Mouse (Mus musculus) layer of hippocampus, postnatal 14 days (tissue): ENCODE measurements around the gene 4931414P19Rik. TPM values are rescaled to one million over a fixed set of nuclear protein-coding genes. Genes with fewer than 3 reads are reported as not detected.

Experiments used
- DNase-seq, 2 experiments: peaks; one replicate each; pipeline ENCODE4 v3.0.0; 2021 to 2022; ENCODE audit warnings: low spot score in 2 of 2, mixed read lengths in 1 of 2
- long read RNA-seq, 2 experiments: library from polyadenylated mRNA; stranded (forward); transcript quantifications; one replicate each; pipeline ENCODE4 v2.0.0; 2021
- total RNA-seq, 2 experiments: library from RNA; stranded (reverse); gene quantifications; 2 replicates each; pipeline ENCODE4 v1.2.3; 2021

The 4931414P19Rik gene
- total RNA-seq, result 1 to 10 TPM; 4.3 to 5.6 TPM
- long read RNA-seq, experiment 1, partial matches to known transcripts, result 3 of 4 reads
- long read RNA-seq, experiment 1, other reads (novel, unspliced or antisense), result 0 of 4 reads
- long read RNA-seq, experiment 2, partial matches to known transcripts, result 0 of 3 reads
- long read RNA-seq, experiment 2, other reads (novel, unspliced or antisense), result 2 of 3 reads

GRCm38 (mm10) chr14:54605752-54606321, at the start of gene 4931414P19Rik:
4931414P19Rik (minus strand) TSS chr14:54605993.
- peak; percentile 55 to 63 for DNase-seq

- DNase-seq, result peak; percentile 76 to 86
Measured at GRCm38 (mm10) chr14:54653496-54653895, 47.7 kb upstream of the 4931414P19Rik start.

GRCm38 (mm10) chr14:54652787-54653186, 47.0 kb upstream of the 4931414P19Rik start:
- DNase-seq, result no peak

GRCm38 (mm10) chr14:54651556-54651955, 45.8 kb upstream of the 4931414P19Rik start:
- DNase-seq, result no peak

DNA sequence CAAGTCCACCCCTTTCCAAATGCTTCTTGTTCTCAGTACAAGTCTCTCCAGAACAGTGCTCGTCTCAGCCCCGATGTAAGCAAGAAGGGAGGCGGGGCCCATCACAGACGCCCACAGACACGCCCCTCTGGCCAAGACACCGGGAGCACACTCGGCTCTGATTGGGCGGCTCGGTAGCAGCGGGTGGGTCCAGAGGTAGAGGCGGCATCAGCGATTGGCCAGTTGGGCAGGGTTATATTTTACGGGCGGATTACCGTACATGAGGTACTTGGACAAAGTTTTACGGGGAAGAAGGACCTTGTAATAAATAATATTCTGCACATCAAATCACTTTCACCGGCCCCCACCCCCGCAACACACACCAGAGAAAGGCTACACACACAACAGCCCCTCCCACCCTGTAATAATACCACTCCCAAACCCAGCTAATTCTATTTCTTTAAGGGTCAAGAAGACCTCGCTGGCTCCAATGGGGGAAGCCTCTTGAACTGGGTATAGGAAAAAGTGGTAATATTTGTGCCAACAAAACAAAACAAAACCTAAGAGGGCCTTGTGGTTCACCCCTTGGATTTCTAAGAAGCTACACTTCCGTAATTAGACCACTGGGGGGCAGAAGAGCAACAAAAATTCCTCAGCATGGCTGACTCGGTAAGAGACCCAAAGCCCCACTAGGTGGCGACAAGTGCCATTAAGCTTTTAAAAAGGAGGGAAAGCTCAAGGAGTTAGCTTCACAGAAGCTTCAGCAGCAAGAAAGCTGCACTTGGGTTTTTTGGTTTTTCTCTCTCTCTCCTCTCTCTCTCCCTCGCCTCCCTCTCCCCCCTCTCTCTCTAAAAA, 45.0 kb upstream of the 4931414P19Rik start:
- DNase-seq, result peak; percentile 71 to 91

DNA sequence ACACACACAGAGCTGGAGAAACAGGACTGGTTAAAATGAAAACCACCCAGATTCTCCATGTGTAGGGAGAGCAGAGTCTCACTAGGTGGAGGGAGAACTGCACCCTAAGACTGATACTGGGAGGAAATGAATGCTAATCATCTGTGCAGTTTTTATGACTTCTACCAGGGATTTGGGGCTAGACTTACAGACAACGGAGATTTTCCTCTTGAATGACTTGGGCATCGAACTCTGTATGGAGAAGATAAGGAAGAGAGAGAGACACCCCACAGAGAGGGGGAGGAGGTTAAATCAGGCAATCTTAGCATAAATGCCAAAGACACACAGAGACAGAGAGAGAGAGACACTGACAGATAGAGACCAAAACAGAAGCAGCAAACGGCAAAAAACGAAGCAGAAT, 42.1 kb upstream of the 4931414P19Rik start:
- no peak for DNase-seq

- DNase-seq, result no peak
Measured at GRCm38 (mm10) chr14:54646898-54647636, 41.3 kb upstream of the 4931414P19Rik start.

DNA sequence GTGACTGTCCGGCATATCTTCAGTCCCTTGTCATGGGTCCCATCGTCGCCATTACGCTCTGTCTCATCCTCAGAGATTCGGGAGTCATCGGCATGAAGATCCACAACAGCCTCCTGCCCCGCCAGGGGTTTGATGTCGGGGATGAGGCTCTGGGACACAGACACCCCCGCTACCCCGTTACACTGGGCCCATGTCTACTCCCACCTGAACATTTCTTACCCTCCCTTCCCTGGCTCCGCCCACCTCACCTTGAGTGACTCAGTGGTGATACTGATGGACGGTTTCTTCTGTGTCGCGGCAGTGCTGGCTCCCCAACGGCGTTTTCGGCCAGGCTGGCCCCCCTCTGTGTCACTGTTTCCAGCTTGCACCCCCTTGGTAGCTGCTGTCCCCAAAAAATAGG, 40.7 kb upstream of the 4931414P19Rik start:
- no peak for DNase-seq

GRCm38 (mm10) chr14:54644294-54644693, 38.5 kb upstream of the 4931414P19Rik start:
- DNase-seq, result no peak

- no peak for DNase-seq
Measured at GRCm38 (mm10) chr14:54643011-54643410, 37.2 kb upstream of the 4931414P19Rik start.

DNA sequence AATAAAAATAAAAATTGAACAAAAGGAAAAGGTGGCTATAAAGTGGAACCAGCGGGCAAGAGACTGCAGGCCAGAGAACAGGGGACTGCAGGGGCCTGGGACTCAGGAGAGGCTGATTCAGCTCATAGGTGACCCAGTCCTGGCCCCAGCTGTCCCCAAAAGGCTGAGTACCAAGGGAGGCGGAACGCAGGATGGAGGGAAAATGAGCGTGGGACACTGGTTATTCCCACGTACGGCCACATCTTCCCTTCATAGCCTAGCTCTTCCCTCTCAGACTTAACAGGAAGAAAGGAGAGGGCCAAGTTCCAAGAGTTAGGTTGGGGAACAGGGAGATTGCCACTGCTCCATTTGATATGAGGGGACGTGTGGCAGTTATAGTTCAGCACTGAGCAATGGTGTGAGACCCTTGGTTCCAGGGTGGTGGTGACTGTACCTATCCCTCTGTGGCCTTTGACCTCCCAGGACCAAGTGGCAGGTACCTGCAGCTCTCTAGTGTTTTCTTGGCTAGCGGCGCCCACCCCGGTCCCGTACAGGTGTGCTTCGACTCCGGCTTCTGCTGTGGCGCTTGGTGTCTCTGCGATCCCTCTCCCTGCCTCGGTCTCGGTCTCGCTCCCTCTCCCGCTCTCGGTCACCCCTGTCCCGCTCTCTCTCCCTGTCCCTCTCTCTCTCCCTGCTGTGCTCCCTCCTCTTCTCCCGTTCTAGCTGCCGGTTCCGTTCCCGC, 36.6 kb upstream of the 4931414P19Rik start:
- no peak for DNase-seq

DNA sequence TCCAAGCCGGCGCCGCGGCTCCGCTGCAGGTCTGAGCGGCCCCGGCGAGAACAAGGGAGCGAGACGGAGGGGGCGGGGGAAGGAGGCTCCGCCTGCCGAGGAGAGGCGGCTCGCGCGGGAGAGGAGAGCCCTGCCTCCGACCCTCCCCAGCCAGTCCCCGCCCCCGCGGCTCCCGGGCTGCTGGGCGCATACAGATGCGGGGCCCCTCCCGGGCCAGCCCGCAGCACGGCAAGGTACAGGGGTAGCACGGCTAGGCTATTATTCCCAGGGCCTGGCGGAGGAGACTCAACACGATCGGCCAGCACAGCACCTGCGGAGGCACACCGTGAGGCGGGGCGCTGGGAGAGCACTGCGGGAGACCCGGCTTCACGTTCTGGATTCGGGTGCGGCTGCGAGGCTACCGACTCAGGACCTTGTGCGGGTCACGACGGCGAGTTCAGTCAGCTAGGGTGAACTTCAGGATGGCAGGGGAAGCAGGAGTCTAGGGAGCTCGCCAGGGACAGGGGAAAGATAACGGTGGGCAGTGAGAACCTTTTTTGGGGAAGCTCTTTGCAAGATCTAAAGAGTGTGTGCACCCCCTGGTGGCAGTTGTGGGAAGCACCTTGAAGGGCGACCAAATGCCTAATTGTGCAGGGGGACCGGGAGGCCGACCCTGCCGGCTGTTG, 35.6 kb upstream of the 4931414P19Rik start, which contains the start of gene Cdh24:
Cdh24 (minus strand) TSS at position 60 of the 665 bp plus-strand sequence.
- DNase-seq, result peak; percentile 90 to 91

DNA sequence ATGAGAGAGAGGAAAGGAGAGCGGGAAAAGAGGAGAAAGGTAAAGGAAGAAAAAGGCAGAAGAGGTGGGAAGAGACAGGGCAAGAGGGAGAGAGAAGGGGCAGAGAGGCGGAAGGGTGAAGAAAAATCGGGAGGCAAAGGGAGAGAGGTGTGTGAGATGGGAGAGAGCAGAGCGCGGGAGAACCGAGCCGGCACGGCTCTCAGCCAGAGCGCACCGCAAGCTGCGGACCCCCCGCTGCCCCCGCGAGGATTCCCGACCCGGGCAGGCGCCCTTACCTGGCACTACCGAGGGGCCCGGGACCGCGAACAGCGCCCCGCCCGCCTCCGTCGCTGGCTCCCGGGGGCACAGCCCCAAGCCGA, 35.1 kb upstream of the 4931414P19Rik start, which contains the start of gene Gm17606:
Gm17606 (plus strand) TSS at position 7 of the 359 bp plus-strand sequence.
- DNase-seq, result no peak

DNA sequence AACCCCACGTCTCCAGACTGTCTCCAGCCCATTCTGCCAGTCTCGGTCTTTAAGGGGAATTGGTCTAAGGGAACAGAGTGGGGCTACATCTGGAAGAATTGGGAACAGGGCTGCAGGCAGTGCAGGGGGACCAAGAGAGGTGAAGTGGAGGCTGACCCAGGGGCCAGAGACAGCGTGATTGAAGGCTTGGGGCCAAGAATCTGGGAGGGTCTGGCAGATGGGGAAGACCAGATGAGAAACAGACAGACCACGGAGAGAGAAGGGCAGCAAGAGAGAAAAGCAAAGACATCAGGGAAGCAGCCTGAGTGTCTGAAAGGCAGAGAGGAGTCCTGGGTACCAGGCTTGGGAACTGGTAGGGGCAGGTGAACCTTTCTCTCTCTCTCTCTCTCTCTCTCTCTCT, 34.3 kb upstream of the 4931414P19Rik start:
- DNase-seq, result no peak

DNA sequence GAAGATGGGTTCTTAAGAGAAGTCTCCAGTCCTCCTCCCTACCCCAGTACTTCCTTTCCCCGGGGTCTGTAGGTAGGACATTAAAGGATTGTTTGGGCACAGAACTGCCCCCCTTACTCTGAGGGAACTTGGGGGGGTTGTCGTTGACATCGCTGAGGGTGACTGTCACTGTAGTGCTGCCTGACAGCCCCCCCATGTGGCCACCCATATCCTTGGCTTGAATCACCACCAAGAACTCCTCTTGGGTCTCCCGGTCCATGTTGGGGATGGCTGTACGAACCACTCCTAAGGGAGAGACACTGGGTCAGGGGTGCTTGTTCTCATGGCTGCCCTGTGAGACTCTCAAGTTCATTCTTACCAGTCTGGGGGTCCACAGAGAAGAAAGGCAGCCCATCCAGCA, 32.4 kb upstream of the 4931414P19Rik start:
- DNase-seq, result peak in 1 of 2 experiments; percentile 43

DNA sequence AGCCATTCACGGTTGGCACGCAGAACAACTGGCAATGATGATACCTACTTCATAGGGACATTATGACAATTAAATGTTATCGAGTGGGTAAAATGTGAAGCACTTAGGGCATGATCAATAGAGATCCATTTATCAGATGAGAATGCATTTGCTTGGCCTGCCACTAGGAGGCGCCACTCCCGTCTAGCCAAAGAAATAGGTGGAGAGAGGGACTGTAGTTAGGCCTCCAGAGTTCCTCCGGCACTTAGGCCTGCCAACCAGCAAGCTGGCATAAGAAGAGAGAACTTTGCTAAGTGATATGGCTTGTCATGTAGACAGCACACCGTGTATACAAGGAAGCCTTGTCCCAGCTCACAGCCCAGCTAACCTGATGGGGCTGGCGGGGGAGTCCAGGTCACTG, 31.2 kb upstream of the 4931414P19Rik start:
- DNase-seq, result peak in 1 of 2 experiments; percentile 37

DNA sequence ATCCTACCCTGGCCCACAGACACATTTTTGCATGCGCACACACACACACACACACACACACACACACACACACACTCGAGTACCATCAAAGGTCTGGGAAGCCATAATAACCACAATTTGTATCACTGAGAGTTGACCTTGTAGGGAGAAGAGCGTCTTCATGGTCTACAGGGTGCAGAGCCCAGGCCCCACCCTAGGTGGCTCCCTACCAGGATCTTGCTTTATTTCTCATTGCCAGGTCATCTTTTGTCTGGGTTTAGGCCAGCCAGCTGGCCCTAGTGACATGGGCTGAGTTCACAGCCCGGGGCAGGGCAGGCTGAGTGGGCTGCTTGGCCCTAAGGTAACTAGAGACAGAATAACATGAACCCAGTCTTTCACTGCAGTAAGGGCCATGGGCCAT, 28.4 kb upstream of the 4931414P19Rik start:
- no peak for DNase-seq

- DNase-seq, result no peak
Measured at GRCm38 (mm10) chr14:54632252-54632651, 26.5 kb upstream of the 4931414P19Rik start.

DNA sequence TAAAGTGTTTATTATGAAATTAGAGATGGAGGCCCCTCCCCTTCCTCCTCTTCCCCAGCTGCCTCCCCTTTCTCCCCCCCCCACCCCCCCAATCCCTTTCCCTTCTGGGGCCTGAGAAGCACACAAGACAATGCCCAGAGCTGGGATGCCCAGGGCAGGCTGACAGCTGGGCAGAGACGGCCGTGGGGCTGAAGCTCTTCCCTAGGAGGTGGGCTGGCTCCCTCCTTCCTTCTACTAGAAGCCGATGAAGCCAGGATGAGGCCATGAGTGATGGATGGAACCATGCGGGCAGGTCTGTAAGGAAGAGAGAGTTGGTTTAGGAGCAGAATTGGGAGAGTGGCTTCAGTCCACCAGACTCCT, 25.4 kb upstream of the 4931414P19Rik start:
- no peak for DNase-seq

GRCm38 (mm10) chr14:54630583-54631239, 24.9 kb upstream of the 4931414P19Rik start:
- DNase-seq, result no peak
